ENCODE assay signal across 9 mouse cellular contexts in the genomic region with DNA sequence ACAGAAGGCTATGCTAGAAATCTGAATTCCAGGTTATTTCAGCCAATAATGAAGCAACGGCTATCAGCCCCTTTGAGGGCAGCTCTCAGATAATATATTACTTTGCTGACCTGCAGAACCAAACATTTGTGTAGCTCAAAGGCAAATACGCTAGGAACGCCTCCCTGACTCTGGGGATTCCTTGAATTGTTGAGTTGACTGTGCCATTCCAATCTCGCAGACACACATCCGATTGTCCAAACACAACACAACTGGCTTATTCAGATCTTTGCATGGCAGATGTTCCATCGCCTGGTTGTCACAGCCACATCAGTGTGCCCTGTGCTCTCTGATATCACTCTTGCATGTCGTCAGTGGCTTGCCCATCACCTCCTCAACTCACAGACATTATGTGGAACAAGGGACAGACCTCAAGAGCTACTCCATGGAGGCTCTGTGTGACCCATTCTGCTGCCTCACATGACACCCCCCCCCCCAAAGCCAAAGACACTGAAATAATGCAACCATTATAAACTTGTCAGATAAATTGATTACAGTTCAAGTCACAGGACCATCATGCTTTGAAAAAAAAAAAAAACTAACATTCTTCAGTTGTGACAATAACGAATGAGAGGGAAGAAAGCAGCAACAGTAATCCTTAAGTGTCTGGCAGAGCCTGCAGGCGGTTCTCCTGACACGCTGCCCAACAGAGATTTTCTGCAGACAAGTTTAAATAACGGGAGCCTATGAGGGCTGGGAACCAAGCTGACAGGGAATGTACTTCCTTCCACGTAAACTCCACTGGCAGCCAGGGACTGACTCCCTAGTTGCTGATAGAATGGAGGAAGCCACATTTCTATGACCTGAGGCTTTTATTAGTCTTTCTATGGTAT.
DNase-seq lines count a peak whose midpoint lies in the region; ATAC-seq and TF ChIP-seq lines count a peak whose summit lies in the region.
"Had no signal": no experiment of that assay in that cellular context is flagged by ENCODE, and none has a peak within 500 bp of the region (broad histone marks: within the 10 kb centered on the region; RNA-seq: fewer than 3 reads in every experiment).

No protein-coding gene starts in this region.

- ATAC-seq in kidney, embryonic 16.5 days (ENCODE audit: low FRiP score, low TSS enrichment), result no peak
- ATAC-seq in kidney, embryonic 14.5 days (ENCODE audit: low FRiP score, low TSS enrichment), result no peak
- ATAC-seq in neural tube, embryonic 11.5 days (ENCODE audit: insufficient read depth, low FRiP score, low TSS enrichment), result peak; percentile 53; the same call in 1 of the 2 replicates
- peak; percentile 50 for ATAC-seq in liver, embryonic 14.5 days (ENCODE audit: insufficient read depth)

- 45% methylated on average over 12 of the region's 12 CpGs for WGBS in kidney, embryonic 16.5 days
- WGBS in kidney, embryonic 14.5 days, result 47% methylated on average over 12 of the region's 12 CpGs
- WGBS in neural tube, embryonic 11.5 days, result 23% methylated on average over 12 of the region's 12 CpGs
- 44% methylated on average over 12 of the region's 12 CpGs for WGBS in liver, embryonic 14.5 days (ENCODE audit: insufficient replicate concordance)

- no peaks in the 10 kb centered on the region for H3K36me3 ChIP-seq in kidney, embryonic 16.5 days (ENCODE audit: insufficient read depth, low read length)
- no peaks in the 10 kb centered on the region for H3K36me3 ChIP-seq in kidney, embryonic 14.5 days (ENCODE audit: control insufficient read depth, insufficient read depth, low read length)
- no peaks in the 10 kb centered on the region for H3K36me3 ChIP-seq in neural tube, embryonic 11.5 days (ENCODE audit: control insufficient read depth, insufficient read depth, low read length)
- H3K36me3 ChIP-seq in liver, embryonic 14.5 days (replicated peaks; ENCODE audit: control insufficient read depth, insufficient read depth, low read depth), result no peaks in the 10 kb centered on the region
- H3K36me3 ChIP-seq: hindbrain, embryonic 13.5 days had no signal

- intact Hi-C loops in left cerebral cortex, postnatal 36 days (cut with DNase I), result no loop called here

- H3K9ac ChIP-seq in kidney, embryonic 16.5 days (replicated peaks; ENCODE audit: low read length), result no peak overlapping the region
- H3K9ac ChIP-seq in kidney, embryonic 14.5 days (ENCODE audit: low read depth, low read length), result no peak overlapping the region
- no peak overlapping the region for H3K9ac ChIP-seq in neural tube, embryonic 11.5 days (ENCODE audit: low read length)
- no peak overlapping the region for H3K9ac ChIP-seq in liver, embryonic 14.5 days (replicated peaks)
- H3K9ac ChIP-seq: hindbrain, embryonic 13.5 days had no signal

- TF ChIP-seq EP300 in liver, embryonic 14.5 days (IDR thresholded peaks at IDR 0.05; ENCODE audit: low read depth), result no peak

- peak; percentile 32 for DNase-seq in neural tube, embryonic 11.5 days (ENCODE audit: low spot score)
- no peak for DNase-seq in neural tube, embryonic 10.5 days (ENCODE audit: extremely low spot score, low spot score)
- no peak for DNase-seq in liver, embryonic 14.5 days (ENCODE audit: low read depth in 3 of 3, low spot score in 3 of 3)
- DNase-seq in ovary, postnatal 36 days (ENCODE audit: low spot score), result no peak
- DNase-seq in left cerebral cortex, postnatal 36 days (ENCODE audit: low spot score in 2 of 2), result no peak
- DNase-seq: thymus, postnatal 25 days had no signal

- no peak for TF ChIP-seq CTCF in liver, embryonic 14.5 days (IDR thresholded peaks at IDR 0.05; ENCODE audit: low read depth)

- H3K27ac ChIP-seq in kidney, embryonic 16.5 days (ENCODE audit: low read length), result peak overlapping the region; percentile 20; the same call in 1 of the 2 replicates
- no peak overlapping the region; the same call in 1 of the 2 replicates for H3K27ac ChIP-seq in kidney, embryonic 14.5 days (ENCODE audit: low read depth, low read length)
- 0 out of 2 replicates have a peak overlapping the region, but pooled peaks have one; percentile 7 for H3K27ac ChIP-seq in neural tube, embryonic 11.5 days (ENCODE audit: low read depth, low read length)
- no peak overlapping the region for H3K27ac ChIP-seq in liver, embryonic 14.5 days
- H3K27ac ChIP-seq: hindbrain, embryonic 13.5 days had no signal

- no peak overlapping the region for H3K4me3 ChIP-seq in kidney, embryonic 16.5 days (ENCODE audit: low read length)
- H3K4me3 ChIP-seq in kidney, embryonic 14.5 days (ENCODE audit: low read length), result no peak overlapping the region
- no peak overlapping the region for H3K4me3 ChIP-seq in neural tube, embryonic 11.5 days (ENCODE audit: low read depth, low read length)
- no peak overlapping the region for H3K4me3 ChIP-seq in liver, embryonic 14.5 days (ENCODE audit: insufficient read depth in 1 of 2, low read depth in 2 of 2, low read length in 2 of 2)
- H3K4me3 ChIP-seq: hindbrain, embryonic 13.5 days had no signal

- no peaks in the 10 kb centered on the region for H3K9me3 ChIP-seq in kidney, embryonic 16.5 days (ENCODE audit: low read length)
- no peaks in the 10 kb centered on the region for H3K9me3 ChIP-seq in kidney, embryonic 14.5 days (ENCODE audit: control insufficient read depth, low read length)
- H3K9me3 ChIP-seq in neural tube, embryonic 11.5 days (ENCODE audit: control insufficient read depth, low read length), result no peaks in the 10 kb centered on the region
- H3K9me3 ChIP-seq in liver, embryonic 14.5 days (ENCODE audit: control insufficient read depth, low read length), result no peaks in the 10 kb centered on the region
- H3K9me3 ChIP-seq: hindbrain, embryonic 13.5 days had no signal

- no peaks in the 10 kb centered on the region for H3K27me3 ChIP-seq in kidney, embryonic 16.5 days (ENCODE audit: insufficient read depth, low read length)
- H3K27me3 ChIP-seq in kidney, embryonic 14.5 days (ENCODE audit: control insufficient read depth, insufficient read depth, low read length), result no peaks in the 10 kb centered on the region
- no peaks in the 10 kb centered on the region for H3K27me3 ChIP-seq in neural tube, embryonic 11.5 days (ENCODE audit: control insufficient read depth, insufficient read depth, low read length)
- no peaks in the 10 kb centered on the region for H3K27me3 ChIP-seq in liver, embryonic 14.5 days (ENCODE audit: control insufficient read depth, insufficient read depth, low read length)
- H3K27me3 ChIP-seq: hindbrain, embryonic 13.5 days had no signal

- no peak overlapping the region for H3K4me2 ChIP-seq in kidney, embryonic 16.5 days (replicated peaks; ENCODE audit: low read depth, low read length)
- no peak overlapping the region for H3K4me2 ChIP-seq in kidney, embryonic 14.5 days (replicated peaks; ENCODE audit: low read depth, low read length)
- H3K4me2 ChIP-seq in neural tube, embryonic 11.5 days (ENCODE audit: low read depth), result no peak overlapping the region
- no peak overlapping the region for H3K4me2 ChIP-seq in liver, embryonic 14.5 days (ENCODE audit: low read depth)
- H3K4me2 ChIP-seq: hindbrain, embryonic 13.5 days had no signal

- peaks cover 19% of the 10 kb centered on the region; the same call in 1 of the 2 replicates for H3K4me1 ChIP-seq in kidney, embryonic 16.5 days (ENCODE audit: insufficient read depth, low read length)
- peaks cover 13% of the 10 kb centered on the region; the same call in 1 of the 2 replicates for H3K4me1 ChIP-seq in kidney, embryonic 14.5 days (ENCODE audit: control insufficient read depth, insufficient read depth, low read length)
- peaks cover 13% of the 10 kb centered on the region for H3K4me1 ChIP-seq in neural tube, embryonic 11.5 days (ENCODE audit: control insufficient read depth, insufficient read depth, low read length)
- peaks cover 0 to 12% of the 10 kb centered on the region in 2 experiments; a peak in 2 of 4 replicates for H3K4me1 ChIP-seq in liver, embryonic 14.5 days (replicated peaks; ENCODE audit: control insufficient read depth in 2 of 2, insufficient read depth in 2 of 2, low read length in 1 of 2)

Comparison
In these comparisons a context has a peak if more than half of its experiments do, and no peak if none do; other contexts are left out.
1. H3K27ac ChIP-seq: peak in kidney, embryonic 16.5 days (single experiment) and neural tube, embryonic 11.5 days (single experiment); none in kidney, embryonic 14.5 days (single experiment) and liver, embryonic 14.5 days (single experiment).
2. ATAC-seq: peak in neural tube, embryonic 11.5 days (single experiment) and liver, embryonic 14.5 days (single experiment); none in kidney, embryonic 16.5 days (single experiment) and kidney, embryonic 14.5 days (single experiment).